Mouse (Mus musculus): ENCODE data around the gene 4921501E09Rik.

DNA sequence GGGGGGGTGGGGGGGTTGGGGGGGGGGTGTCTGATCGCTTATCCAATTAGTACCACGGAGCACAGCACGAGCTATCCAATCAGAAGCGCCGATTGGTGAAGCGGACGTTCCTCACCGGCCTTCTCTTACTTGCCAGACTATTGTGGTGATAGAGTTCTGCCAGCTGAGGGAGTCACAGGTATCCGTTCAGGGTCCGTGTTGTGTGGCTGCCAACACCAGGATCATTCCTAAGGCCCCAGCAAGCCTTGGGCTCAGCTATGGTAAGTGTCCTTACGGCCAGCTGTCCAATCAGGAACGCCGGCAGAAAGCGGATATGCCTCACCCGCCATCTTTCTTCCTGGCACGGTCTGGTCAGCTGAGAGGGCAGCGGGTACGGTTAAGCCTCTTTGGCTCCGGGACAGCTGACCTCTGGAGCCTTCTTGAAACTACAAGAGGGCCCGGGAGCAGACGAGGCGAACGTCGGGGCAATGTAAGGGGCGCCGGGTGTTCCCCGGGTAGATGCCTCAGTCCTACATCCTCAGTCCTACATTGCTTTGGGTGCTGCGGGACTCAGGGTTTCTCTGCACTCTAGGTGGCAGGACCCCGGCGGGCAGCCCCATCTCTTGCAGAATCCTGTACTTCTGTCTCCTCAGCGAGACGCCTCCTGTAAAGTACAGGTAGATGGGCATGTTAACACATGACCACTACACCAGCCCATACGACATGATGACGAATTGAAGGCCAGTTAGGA lies 21.5 kb upstream of the 4921501E09Rik start, which contains the start of gene Zfp563:
- no peak for TF ChIP-seq CTCF (IDR thresholded peaks at IDR 0.05; ENCODE audit: low read depth, low read length)
- no peak for TF ChIP-seq POLR2AphosphoS5 (IDR thresholded peaks at IDR 0.05; ENCODE audit: insufficient replicate concordance, low read depth, low read length)
- TF ChIP-seq GATA1 (IDR thresholded peaks at IDR 0.05; ENCODE audit: borderline replicate concordance, low read length), result no peak

Measured in G1E (cell line).